8 mouse cellular contexts compared by ENCODE assay signal in genomic region chr2:77709206-77709794, GRCm38 (mm10).
A peak's percentile ranks its signal among the peaks of the same experiment; 100 is the strongest.
DNase-seq lines count a peak whose midpoint lies in the region; ATAC-seq and TF ChIP-seq lines count a peak whose summit lies in the region.

No protein-coding gene starts in this region.

- 24% methylated on average over 7 of the region's 7 CpGs for WGBS in heart, postnatal 0 days
- WGBS in midbrain, embryonic 10.5 days: 29% methylated on average over 7 of the region's 7 CpGs

- peak; percentile 92 for TF ChIP-seq CTCF in heart, postnatal 0 days (IDR thresholded peaks at IDR 0.05; ENCODE audit: low read depth)

- no peak overlapping the region for H3K4me3 ChIP-seq in heart, postnatal 0 days (ENCODE audit: low read depth, low read length)
- H3K4me3 ChIP-seq in midbrain, embryonic 10.5 days: no peak overlapping the region

- no peak for TF ChIP-seq EP300 in heart, postnatal 0 days (IDR thresholded peaks at IDR 0.05; ENCODE audit: low read depth)

- H3K36me3 ChIP-seq in heart, postnatal 0 days (replicated peaks; ENCODE audit: control insufficient read depth, insufficient read depth, low read length): no peaks in the 10 kb centered on the region
- H3K36me3 ChIP-seq in midbrain, embryonic 10.5 days: no peaks in the 10 kb centered on the region

- peak; percentile 17; the same call in 1 of the 2 replicates for ATAC-seq in heart, postnatal 0 days (ENCODE audit: insufficient read depth, low read depth)

- no peak overlapping the region for H3K9ac ChIP-seq in heart, postnatal 0 days (replicated peaks; ENCODE audit: low read depth, low read length)

- H3K9me3 ChIP-seq in heart, postnatal 0 days (replicated peaks; ENCODE audit: control insufficient read depth, low read length): no peaks in the 10 kb centered on the region
- no peaks in the 10 kb centered on the region for H3K9me3 ChIP-seq in midbrain, embryonic 10.5 days (replicated peaks)

- no peaks in the 10 kb centered on the region for H3K27me3 ChIP-seq in heart, postnatal 0 days (ENCODE audit: control insufficient read depth, insufficient read depth, low read length)
- H3K27me3 ChIP-seq in midbrain, embryonic 10.5 days (ENCODE audit: low read depth, poor library complexity, severe bottlenecking): no peaks in the 10 kb centered on the region

- 0 out of 2 replicates have a peak overlapping the region, but pooled peaks have one; percentile 19 for H3K4me2 ChIP-seq in heart, postnatal 0 days (ENCODE audit: low read depth, low read length)

- H3K4me1 ChIP-seq in heart, postnatal 0 days (ENCODE audit: control insufficient read depth, insufficient read depth): no peaks in the 10 kb centered on the region
- peaks cover 6% of the 10 kb centered on the region; the same call in 1 of the 2 replicates for H3K4me1 ChIP-seq in midbrain, embryonic 10.5 days

- DNase-seq in adrenal gland, postnatal 10 days: peak; percentile 38
- no peak for DNase-seq in adrenal gland, postnatal 25 days
- DNase-seq in ES-CJ7 (ENCODE audit: low read depth, low spot score): peak; percentile 58
- DNase-seq in embryo, embryonic 10.5 days (ENCODE audit: low spot score): peak; percentile 84
- peak; percentile 61 for DNase-seq in heart, postnatal 0 days (ENCODE audit: low spot score)
- DNase-seq in layer of hippocampus, adult 9-10 months (ENCODE audit: low spot score): peak; percentile 50
- DNase-seq in midbrain, embryonic 10.5 days (ENCODE audit: low spot score): peak; percentile 49
- DNase-seq in thymus, postnatal 36 days: no peak

- H3K27ac ChIP-seq in heart, postnatal 0 days (ENCODE audit: low read depth): no peak overlapping the region
- 0 out of 2 replicates have a peak overlapping the region, but pooled peaks have one; percentile 33 for H3K27ac ChIP-seq in midbrain, embryonic 10.5 days (replicated peaks)

Comparison
In these comparisons a context has a peak if more than half of its experiments do, and no peak if none do; other contexts are left out.
1. DNase-seq: peak in adrenal gland, postnatal 10 days (single experiment), ES-CJ7 (single experiment), embryo, embryonic 10.5 days (single experiment), heart, postnatal 0 days (single experiment), layer of hippocampus, adult 9-10 months (single experiment) and midbrain, embryonic 10.5 days (single experiment); none in adrenal gland, postnatal 25 days (single experiment) and thymus, postnatal 36 days (0 of 2).